Mouse (Mus musculus) adrenal gland, adult 10 weeks (tissue): ENCODE measurements around the gene Lpcat1. TPM values are rescaled to one million over a fixed set of nuclear protein-coding genes. Genes with fewer than 3 reads are reported as not detected.

ENCODE experiments used
- polyA plus RNA-seq: library from polyadenylated mRNA; stranded (reverse); fragments of 350-450 nt; fragmentation: Illumina TruSeq; extraction: RNeasy Lipid Tissue Mini Kit (QIAGEN cat#74804); gene quantifications from one replicate; pipeline ENCODE4 v1.2.3, GENCODE M21; 2014; ENCODE audit warnings: low read depth, low replicate concordance

Lpcat1 gene
- polyA plus RNA-seq, result 7.2 TPM

GRCm38 (mm10) chr13:73467034-73467420 is at the start of gene Lpcat1:
Lpcat1 (plus strand) TSS chr13:73467197.

GRCm38 (mm10) chr13:73536403-73536821 is 69.4 kb downstream of the Lpcat1 start, which contains the start of gene Slc6a3:
Slc6a3 (plus strand) TSS chr13:73536747.

Other genes starting within 250 kb of the Lpcat1 start
- gene Irx4, start 206.7 kb upstream of the Lpcat1 start, polyA plus RNA-seq, result not detected
- gene Mrpl36, start 138.7 kb upstream of the Lpcat1 start, polyA plus RNA-seq, result 71.8 TPM
- gene Ndufs6, start 138.7 kb upstream of the Lpcat1 start, polyA plus RNA-seq, result 39.7 TPM
- not detected for gene Slc6a3, start 69.5 kb downstream of the Lpcat1 start, polyA plus RNA-seq
- 121 TPM for gene Clptm1l, start 136.8 kb downstream of the Lpcat1 start, polyA plus RNA-seq
- gene Tert, start 159.7 kb downstream of the Lpcat1 start, polyA plus RNA-seq, result 3.2 TPM
- not detected for gene Slc6a18, start 210.8 kb downstream of the Lpcat1 start, polyA plus RNA-seq
- not detected for gene Slc6a19, start 237.7 kb downstream of the Lpcat1 start, polyA plus RNA-seq